Mouse (Mus musculus): ENCODE data around the gene Fabp7.
A peak's percentile ranks its signal among the peaks of the same experiment; 100 is the strongest.

DNA sequence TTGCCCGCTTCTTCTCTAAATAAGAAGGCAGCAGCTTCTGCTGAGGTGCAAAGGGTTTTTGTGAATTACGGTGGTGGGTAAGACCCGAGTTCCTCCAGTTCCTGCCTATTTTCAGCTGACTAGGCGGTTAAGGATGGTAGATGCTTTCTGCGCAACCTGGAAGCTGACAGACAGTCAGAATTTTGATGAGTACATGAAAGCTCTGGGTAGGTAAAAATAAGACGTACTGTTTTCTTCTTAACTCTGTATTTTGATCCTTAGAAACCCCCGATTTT is at the start of gene Fabp7:
- TF ChIP-seq CTCF (IDR thresholded peaks at IDR 0.05; ENCODE audit: borderline replicate concordance, extremely low read depth, insufficient read depth, insufficient read length) (no peak), POLR2A (IDR thresholded peaks at IDR 0.05; ENCODE audit: borderline replicate concordance, extremely low read depth, insufficient read depth, insufficient read length, poor library complexity, severe bottlenecking) (peak; percentile 55; the same call in 1 of the 2 replicates)

Data from brain, embryonic 14.5 days (tissue).